Mouse (Mus musculus) liver, embryonic 14.5 days (tissue): ENCODE measurements around the gene Ston1. TPM values are rescaled to one million over a fixed set of nuclear protein-coding genes. Genes with fewer than 3 reads are reported as not detected.

Experiments
- ATAC-seq: fragments of 200-750 bp; cut with Nextera tagmentation; 2 replicates; pipeline ENCODE4 v1.8.0; 2017; ENCODE audit warnings: moderate number of reproducible peaks, mild to moderate bottlenecking, moderate library complexity; ENCODE audit not compliant: insufficient read depth
- DNase-seq, 3 experiments: peaks; one replicate each; pipeline ENCODE4 v3.0.0-alpha.2; 2012 to 2013; ENCODE audit warnings: low read depth in 3 of 3, low spot score in 3 of 3
- H3K27ac ChIP-seq: fragments of 300-500 bp; sonication (generic); 2 replicates; pipeline ENCODE4 v1.5.1; 2014; ENCODE audit warnings: moderate library complexity, mild to moderate bottlenecking, control low read depth, inconsistent platforms
- H3K27me3 ChIP-seq: fragments of 300-500 bp; sonication (generic); 2 replicates; pipeline ENCODE4 v1.6.1; 2014; ENCODE audit warnings: mild to moderate bottlenecking, low read length, moderate library complexity; ENCODE audit not compliant: control insufficient read depth, insufficient read depth
- H3K36me3 ChIP-seq: fragments of 300-500 bp; sonication (generic); replicated peaks from 2 replicates; pipeline ENCODE4 v1.6.1; 2014; ENCODE audit warnings: low read depth; ENCODE audit not compliant: control insufficient read depth, insufficient read depth
- H3K4me1 ChIP-seq, 2 experiments: fragments of 200-500 bp in 1 of 2; fragments of 300-500 bp in 1 of 2; sonication (generic) in 1 of 2; replicated peaks; 2 replicates each; pipeline ENCODE4 v1.6.1; 2012 to 2014; ENCODE audit warnings: antibody characterized with exemption in 1 of 2, inconsistent platforms in 1 of 2, low read length in 1 of 2; ENCODE audit not compliant: control insufficient read depth in 2 of 2, insufficient read depth in 2 of 2
- H3K4me2 ChIP-seq: fragments of 300-500 bp; sonication (generic); 2 replicates; pipeline ENCODE4 v1.6.1; 2014; ENCODE audit warnings: low read depth, mild to moderate bottlenecking, control low read depth, moderate library complexity
- H3K4me3 ChIP-seq, 2 experiments: fragments of 200-500 bp in 1 of 2; fragments of 300-500 bp in 1 of 2; sonication (generic) in 1 of 2; 2 replicates each; pipeline ENCODE4 v1.5.1; 2012 to 2014; ENCODE audit warnings: low read depth in 2 of 2, low read length in 2 of 2, mild to moderate bottlenecking in 2 of 2, control low read depth in 1 of 2, inconsistent platforms in 1 of 2, moderate library complexity in 1 of 2; ENCODE audit not compliant: insufficient read depth in 1 of 2
- H3K9ac ChIP-seq: fragments of 300-500 bp; sonication (generic); replicated peaks from 2 replicates; pipeline ENCODE4 v1.6.1; 2014; ENCODE audit warnings: mild to moderate bottlenecking, control low read depth, moderate library complexity
- H3K9me3 ChIP-seq: fragments of 300-500 bp; sonication (generic); 2 replicates; pipeline ENCODE4 v1.6.1; 2016; ENCODE audit warnings: low read length, mixed read lengths; ENCODE audit not compliant: control insufficient read depth
- CTCF ChIP-seq: IDR thresholded peaks from 2 replicates; pipeline ENCODE4 v1.5.1; 2016; ENCODE audit warnings: antibody characterized with exemption, low read depth, control low read depth
- EP300 ChIP-seq: IDR thresholded peaks from 2 replicates; pipeline ENCODE4 v1.6.1; 2016; ENCODE audit warnings: antibody characterized with exemption, low read depth
- WGBS: fragments of 180-500 bp; shearing (Covaris S2); extraction: QIAGEN DNeasy Blood & Tissue Kit; methylation state at CpG from one replicate; pipeline ENCODE4 v1.1.7; 2014; ENCODE audit not compliant: insufficient replicate concordance; 5-methylcytosine and 5-hydroxymethylcytosine counted together
- polyA plus RNA-seq, 2 experiments: library from polyadenylated mRNA; depleted of rRNA in 1 of 2; stranded (reverse) in 1 of 2; unstranded in 1 of 2; fragments of >200 nt; fragmentation: Nextera tagmentation in 1 of 2; extraction: Ambion mirVana in 1 of 2; gene quantifications; 2 replicates each; pipeline versions ENCODE4 v1.2.1 to v1.2.3; 2012 to 2014

The Ston1 gene
- polyA plus RNA-seq, 2 experiments: 1.2 to 1.9 TPM

DNA sequence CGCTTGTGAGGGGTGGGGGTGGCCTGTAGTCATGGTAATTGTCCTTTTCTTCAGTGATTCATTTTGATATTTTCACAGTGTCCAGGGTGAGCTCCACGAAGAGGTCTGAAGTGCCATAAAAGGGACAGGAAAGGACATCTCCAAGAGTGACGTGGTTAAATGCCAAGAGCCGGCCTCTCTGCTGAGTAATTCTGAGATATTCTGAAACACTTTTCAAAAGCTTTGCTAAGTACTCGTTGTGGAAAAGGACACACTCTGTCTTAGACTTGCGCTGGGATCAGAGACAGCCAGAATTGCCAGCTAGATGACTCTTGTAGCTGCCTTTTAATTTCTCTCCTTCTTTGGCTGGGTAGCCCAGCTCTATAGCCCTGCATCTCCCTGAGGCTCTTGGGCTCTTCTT, 61.0 kb downstream of the Ston1 start:
- WGBS: 63% methylated on average over 6 of the region's 6 CpGs

GRCm38 (mm10) chr17:88666076-88666475, 68.6 kb downstream of the Ston1 start:
- ATAC-seq: no peak

More for the DNA sequence above, 61.0 kb downstream of the Ston1 start:
- ATAC-seq (no peak), DNase-seq (no peak)
- no peaks in the 10 kb centered on the region for H3K4me1 ChIP-seq
- no peak overlapping the region for H3K4me2 ChIP-seq
- H3K9me3 ChIP-seq: no peaks in the 10 kb centered on the region
- no peak overlapping the region for H3K27ac ChIP-seq
- no peak overlapping the region for H3K9ac ChIP-seq
- no peaks in the 10 kb centered on the region for H3K27me3 ChIP-seq
- H3K36me3 ChIP-seq: no peaks in the 10 kb centered on the region
- no peak for TF ChIP-seq CTCF
- TF ChIP-seq EP300: no peak
- H3K4me3 ChIP-seq: no peak overlapping the region

GRCm38 (mm10) chr17:88668452-88668851, 71.0 kb downstream of the Ston1 start, which contains the start of gene Gtf2a1l:
TSS of gene Gtf2a1l (plus strand) at chr17:88668660.
- no peaks in the 10 kb centered on the region for H3K4me1 ChIP-seq
- H3K4me3 ChIP-seq: no peak within 1 kb of the TSS
- ATAC-seq: no peak
- H3K4me2 ChIP-seq: no peak within 1 kb of the TSS
- no peak within 1 kb of the TSS for H3K9ac ChIP-seq
- DNase-seq: no peak
- H3K27ac ChIP-seq: no peak within 1 kb of the TSS
- no peaks in the 10 kb centered on the region for H3K36me3 ChIP-seq
- H3K27me3 ChIP-seq: no peaks in the 10 kb centered on the region
- 20% methylated on average over 21 of the region's 21 CpGs for WGBS
- H3K9me3 ChIP-seq: no peaks in the 10 kb centered on the region
- TF ChIP-seq EP300 (no peak), CTCF (0 out of 2 replicates have a peak, but pooled peaks have one; percentile 4)

More at GRCm38 (mm10) chr17:88666076-88666475, 68.6 kb downstream of the Ston1 start:
- Histone ChIP-seq H3K27ac (no peak overlapping the region), H3K4me2 (no peak overlapping the region), H3K4me1 (no peaks in the 10 kb centered on the region), H3K27me3 (no peaks in the 10 kb centered on the region), H3K36me3 (no peaks in the 10 kb centered on the region), H3K4me3 (no peak overlapping the region), H3K9me3 (no peaks in the 10 kb centered on the region), H3K9ac (no peak overlapping the region)
- no peak for DNase-seq
- TF ChIP-seq EP300: no peak
- no peak for TF ChIP-seq CTCF
- WGBS: 35% methylated on average over 2 of the region's 2 CpGs

DNA sequence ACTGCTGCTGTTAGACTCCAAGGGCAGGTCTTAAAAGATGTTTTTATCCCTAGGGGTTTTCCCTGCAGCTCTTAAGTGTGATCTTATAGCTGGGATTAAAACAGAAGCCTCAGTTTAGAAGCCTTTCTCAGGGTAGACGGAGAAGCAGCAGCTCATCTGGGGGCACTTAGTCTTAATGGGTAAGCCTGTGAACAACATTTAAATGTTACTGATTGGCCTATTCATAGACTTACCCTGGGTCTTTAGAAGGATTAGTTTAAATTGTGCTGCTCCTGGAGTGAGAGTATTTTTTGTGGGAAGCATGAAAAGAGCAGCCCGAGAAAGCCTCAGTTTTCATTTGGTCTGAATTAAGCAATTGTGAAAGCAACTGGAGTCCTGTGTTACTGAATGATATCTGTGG, 72.4 kb downstream of the Ston1 start:
- DNase-seq (no peak), ATAC-seq (no peak)
- Histone ChIP-seq H3K9ac (no peak overlapping the region), H3K27me3 (no peaks in the 10 kb centered on the region), H3K4me3 (no peak overlapping the region), H3K36me3 (no peaks in the 10 kb centered on the region), H3K4me1 (no peaks in the 10 kb centered on the region), H3K27ac (no peak overlapping the region), H3K9me3 (no peaks in the 10 kb centered on the region), H3K4me2 (no peak overlapping the region)
- 76% methylated on average over 2 of the region's 2 CpGs for WGBS
- no peak for TF ChIP-seq CTCF
- no peak for TF ChIP-seq EP300

GRCm38 (mm10) chr17:88670800-88671199, 73.3 kb downstream of the Ston1 start:
- no peaks in the 10 kb centered on the region for H3K27me3 ChIP-seq
- TF ChIP-seq EP300 (no peak), CTCF (no peak)
- H3K9me3 ChIP-seq: no peaks in the 10 kb centered on the region
- no peak overlapping the region for H3K27ac ChIP-seq
- no peak overlapping the region for H3K9ac ChIP-seq
- 42% methylated on average over 4 of the region's 4 CpGs for WGBS
- ATAC-seq (no peak), DNase-seq (no peak)
- no peaks in the 10 kb centered on the region for H3K36me3 ChIP-seq
- no peak overlapping the region for H3K4me2 ChIP-seq
- H3K4me3 ChIP-seq: no peak overlapping the region
- H3K4me1 ChIP-seq: no peaks in the 10 kb centered on the region
